Mouse (Mus musculus): ENCODE measurements around the gene Col19a1. TPM values are rescaled to one million over a fixed set of nuclear protein-coding genes. Genes with fewer than 3 reads are reported as not detected.

The Col19a1 gene
- not detected for polyA plus RNA-seq (2014; fragmentation: Illumina TruSeq; extraction: RNeasy Lipid Tissue Mini Kit (QIAGEN cat#74804); ENCODE audit: low read depth, low replicate concordance)

GRCm38 (mm10) chr1:24587141-24587541 lies at the start of gene Col19a1:
Gene Col19a1, minus strand, starts transcription at chr1:24587472.

Other genes starting within 250 kb of the Col19a1 start
- 119 TPM for gene Lmbrd1, start 91.2 kb upstream of the Col19a1 start, polyA plus RNA-seq (2014; fragmentation: Illumina TruSeq; extraction: RNeasy Lipid Tissue Mini Kit (QIAGEN cat#74804); ENCODE audit: low read depth, low replicate concordance)